Comparison of ENCODE assay signal across 8 mouse cellular contexts in genomic region chr13:42792279-42792678, GRCm38 (mm10).
A peak's percentile ranks its signal among the peaks of the same experiment; 100 is the strongest.
DNase-seq lines count a peak whose midpoint lies in the region; ATAC-seq and TF ChIP-seq lines count a peak whose summit lies in the region.

No protein-coding gene starts in this region.

- peak; percentile 37; the same call in 1 of the 2 replicates for TF ChIP-seq CTCF in G1E (IDR thresholded peaks at IDR 0.05; ENCODE audit: low read depth, low read length)

- no peak overlapping the region for H3K4me2 ChIP-seq in heart, embryonic 12.5 days

- no peaks in the 10 kb centered on the region for H3K9me3 ChIP-seq in heart, embryonic 12.5 days (replicated peaks)
- H3K9me3 ChIP-seq in G1E (replicated peaks), result peaks cover 6% of the 10 kb centered on the region

- DNase-seq in heart, postnatal 10 days, result peak; percentile 10 to 18
- no peak for DNase-seq in G1E (ENCODE audit: low spot score)
- DNase-seq in embryo, embryonic 11.5 days (ENCODE audit: low read depth, low spot score), result peak; percentile 27
- DNase-seq in lung, postnatal 10 days, result peak; percentile 10
- no peak for DNase-seq in layer of hippocampus, adult 9-10 months (ENCODE audit: low spot score)
- DNase-seq in gastrocnemius, adult 18-20 months (ENCODE audit: low spot score), result no peak

- H3K27me3 ChIP-seq in heart, embryonic 12.5 days (replicated peaks), result 0 out of 2 replicates have a peak, but pooled peaks cover 3% of the 10 kb centered on the region
- H3K27me3 ChIP-seq in G1E (ENCODE audit: insufficient read depth, low read length), result no peaks in the 10 kb centered on the region

- H3K27ac ChIP-seq in heart, embryonic 12.5 days (ENCODE audit: poor library complexity, severe bottlenecking), result no peak overlapping the region

- WGBS in heart, embryonic 12.5 days, result 17% methylated on average over 8 of the region's 8 CpGs

- no peaks in the 10 kb centered on the region for H3K4me1 ChIP-seq in heart, embryonic 12.5 days (replicated peaks)
- no peaks in the 10 kb centered on the region for H3K4me1 ChIP-seq in G1E (ENCODE audit: insufficient read depth, low read depth, low read length)

- H3K36me3 ChIP-seq in heart, embryonic 12.5 days, result no peaks in the 10 kb centered on the region
- H3K36me3 ChIP-seq in G1E (replicated peaks), result no peaks in the 10 kb centered on the region

- no peak for ATAC-seq in heart, embryonic 12.5 days (ENCODE audit: insufficient number of reproducible peaks, low FRiP score)
- ATAC-seq in G1E (ENCODE audit: extremely low read depth, insufficient number of reproducible peaks, low FRiP score, poor library complexity, severe bottlenecking), result no peak
- no peak for ATAC-seq in erythroblast, adult 5-6 weeks (replicated peaks; ENCODE audit: low FRiP score, poor library complexity, severe bottlenecking)

- no peak overlapping the region for H3K4me3 ChIP-seq in heart, embryonic 12.5 days
- H3K4me3 ChIP-seq in G1E (ENCODE audit: low read depth, low read length), result no peak overlapping the region

- no peak overlapping the region for H3K9ac ChIP-seq in heart, embryonic 12.5 days

- intact Hi-C loops in heart, postnatal 10 days (cut with DNase I), result loop anchor here (1.0 to 5.0 kb wide), 3 partner anchors 169 to 490 kb away; partner anchors contain the start of gene Edn1

Comparison
In these comparisons a context has a peak if more than half of its experiments do, and no peak if none do; other contexts are left out.
1. DNase-seq: peak in heart, postnatal 10 days (2 of 2), embryo, embryonic 11.5 days (single experiment) and lung, postnatal 10 days (single experiment); none in G1E (single experiment), layer of hippocampus, adult 9-10 months (single experiment) and gastrocnemius, adult 18-20 months (single experiment).